Mouse (Mus musculus) small intestine, adult 2 months (tissue): ENCODE data around the gene Kmt2d.

Experiments
- CTCF ChIP-seq: fragments of 200-500 bp; IDR thresholded peaks from 2 replicates; pipeline ENCODE4 v1.5.1; 2012; ENCODE audit warnings: low read depth, mild to moderate bottlenecking, control low read depth, inconsistent platforms, low read length, moderate library complexity, mixed read lengths; ENCODE audit not compliant: insufficient replicate concordance, insufficient read length; ENCODE audit errors: extremely low read depth
- POLR2A ChIP-seq: fragments of 200-500 bp; IDR thresholded peaks from 2 replicates; pipeline ENCODE4 v1.6.1; 2012; ENCODE audit warnings: low read depth, mild to moderate bottlenecking, control low read depth, inconsistent platforms, low read length, moderate library complexity

DNA sequence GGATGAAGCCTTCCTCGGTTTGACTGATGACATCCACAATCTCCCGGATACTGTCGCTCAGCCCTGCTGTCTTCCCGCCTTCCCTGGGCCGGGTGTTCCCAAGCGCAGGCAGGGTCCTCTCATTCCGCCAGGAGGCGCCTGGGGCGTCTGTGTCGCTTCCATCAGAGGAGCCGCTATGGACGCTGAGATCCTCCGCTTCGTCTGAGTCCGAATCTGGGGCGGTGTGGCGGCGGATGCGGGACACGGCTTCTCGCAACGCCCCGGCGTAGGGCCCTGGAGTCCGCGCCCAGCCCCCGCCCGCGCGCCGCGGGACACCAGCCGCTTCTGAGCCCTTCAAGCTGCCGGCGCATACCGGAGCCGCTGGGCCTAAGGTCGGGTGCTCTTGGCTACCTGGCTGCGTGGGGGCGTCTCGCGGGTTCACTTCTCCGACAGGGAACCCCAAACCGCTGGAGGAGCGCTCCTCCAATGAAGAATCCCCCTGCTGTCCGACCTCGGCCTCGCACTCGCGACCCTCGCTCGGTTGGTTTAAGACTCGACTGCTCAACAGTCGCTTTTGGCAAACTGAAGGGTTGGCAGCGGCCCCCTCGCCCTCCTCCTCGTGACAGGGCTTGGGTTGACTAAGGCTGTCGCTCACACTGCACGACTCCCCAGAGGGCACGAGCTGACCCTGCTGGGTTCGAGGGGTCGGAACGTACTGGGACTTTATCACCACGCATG lies 65.5 kb downstream of the Kmt2d start:
- peak; percentile 59 for TF ChIP-seq CTCF
- TF ChIP-seq POLR2A, result no peak
